Mouse (Mus musculus): ENCODE measurements around the gene Fam196a.

Fam196a gene

DNA sequence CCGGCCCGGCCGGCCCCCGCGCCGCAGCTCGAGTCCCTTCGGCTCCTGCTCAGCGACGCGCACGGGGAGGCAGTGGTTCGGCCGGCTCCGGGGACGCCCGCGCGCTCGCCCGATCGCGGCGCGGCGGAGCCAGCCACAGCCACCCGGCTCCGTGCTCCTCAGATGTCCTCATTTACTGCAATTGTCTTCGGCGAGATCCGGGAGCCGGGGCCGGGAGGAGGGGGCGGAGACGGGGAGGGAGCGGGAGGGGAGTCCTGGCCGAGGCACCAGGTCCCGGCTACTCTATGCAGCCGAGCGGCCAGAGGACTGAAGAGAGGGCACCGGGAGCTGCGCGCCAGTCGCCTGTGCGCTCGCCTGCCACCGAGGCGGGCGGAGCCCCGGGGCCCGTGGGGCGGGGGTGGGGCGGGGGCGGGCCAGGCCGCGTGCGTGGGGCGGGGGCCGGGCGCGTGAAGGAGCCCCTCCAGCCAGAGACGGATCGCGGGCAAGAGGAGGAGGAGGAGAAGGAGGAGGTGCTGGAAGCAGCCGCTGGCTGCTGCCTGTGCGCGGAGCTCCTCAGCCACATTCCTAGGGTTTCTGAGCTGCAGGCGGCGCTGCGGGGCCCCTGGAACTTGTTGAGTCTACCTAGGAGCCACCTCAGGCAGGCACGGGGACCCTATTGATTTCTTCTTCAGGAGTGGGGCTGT lies at the start of gene Fam196a:
Gene Fam196a (minus strand): TSS at position 504 of the 683 bp plus-strand sequence.
- DNase-seq (ENCODE audit: low read depth), result no peak

DNA sequence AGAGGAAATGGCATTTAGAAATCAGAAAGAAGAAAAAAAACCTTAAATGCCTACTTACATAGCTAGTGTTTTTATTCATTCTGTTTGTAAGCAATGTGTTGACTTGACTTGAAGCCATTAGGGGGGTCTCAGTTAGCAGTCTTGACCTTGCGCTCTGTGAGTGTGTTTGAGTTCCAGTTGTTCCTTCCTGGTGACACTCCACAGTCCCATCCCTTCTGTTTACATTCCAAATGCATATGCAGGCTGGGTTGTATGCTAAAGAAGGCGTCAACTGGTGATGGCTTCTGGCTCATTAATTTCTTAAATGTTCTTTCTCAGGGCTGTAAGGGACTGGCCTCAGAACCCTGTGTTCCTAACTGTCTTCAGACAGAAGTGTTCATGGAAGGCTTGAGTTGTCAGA lies 23.4 kb upstream of the Fam196a start:
- DNase-seq (ENCODE audit: low read depth), result no peak

DNA sequence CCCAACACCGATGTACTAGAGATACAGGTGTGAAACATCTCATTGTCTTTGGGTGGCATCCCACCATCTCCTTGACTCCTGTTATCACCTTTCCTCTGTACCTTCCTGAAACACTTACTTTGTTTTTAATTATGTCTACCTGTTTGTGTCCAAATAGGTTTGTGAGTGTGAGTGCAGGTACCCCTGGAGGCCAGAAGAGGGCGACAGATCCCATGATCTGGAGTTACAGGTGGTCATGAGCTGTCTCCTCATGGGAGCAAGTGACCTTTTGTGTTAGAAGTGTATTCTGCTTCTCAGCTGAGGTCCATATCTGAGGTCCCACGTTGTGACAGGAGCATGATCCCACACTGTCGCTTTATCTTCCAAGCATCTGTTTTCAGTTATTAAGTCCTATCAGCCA lies 22.6 kb upstream of the Fam196a start:
- peak; percentile 9 for DNase-seq (ENCODE audit: low read depth)

DNA sequence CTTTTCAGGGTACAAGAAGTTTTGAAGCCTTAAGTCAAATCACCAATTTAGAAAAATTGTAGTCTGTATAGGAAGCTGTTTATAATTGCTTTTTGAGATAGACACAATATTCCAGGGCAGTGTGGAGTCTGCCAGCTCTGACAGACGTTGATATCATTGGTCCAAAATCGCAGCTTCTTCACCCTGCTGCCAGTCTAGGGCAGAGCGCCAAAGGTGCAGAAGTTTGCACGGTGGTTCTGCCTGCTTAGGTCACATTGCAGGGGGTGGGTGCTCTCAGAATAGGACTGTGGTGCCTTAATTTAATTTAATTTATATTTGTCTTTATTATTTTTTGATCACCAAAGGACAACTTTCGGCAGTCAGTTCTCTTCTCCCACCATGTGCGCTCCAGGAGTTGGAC lies 20.9 kb upstream of the Fam196a start:
- DNase-seq (ENCODE audit: low read depth), result no peak

DNA sequence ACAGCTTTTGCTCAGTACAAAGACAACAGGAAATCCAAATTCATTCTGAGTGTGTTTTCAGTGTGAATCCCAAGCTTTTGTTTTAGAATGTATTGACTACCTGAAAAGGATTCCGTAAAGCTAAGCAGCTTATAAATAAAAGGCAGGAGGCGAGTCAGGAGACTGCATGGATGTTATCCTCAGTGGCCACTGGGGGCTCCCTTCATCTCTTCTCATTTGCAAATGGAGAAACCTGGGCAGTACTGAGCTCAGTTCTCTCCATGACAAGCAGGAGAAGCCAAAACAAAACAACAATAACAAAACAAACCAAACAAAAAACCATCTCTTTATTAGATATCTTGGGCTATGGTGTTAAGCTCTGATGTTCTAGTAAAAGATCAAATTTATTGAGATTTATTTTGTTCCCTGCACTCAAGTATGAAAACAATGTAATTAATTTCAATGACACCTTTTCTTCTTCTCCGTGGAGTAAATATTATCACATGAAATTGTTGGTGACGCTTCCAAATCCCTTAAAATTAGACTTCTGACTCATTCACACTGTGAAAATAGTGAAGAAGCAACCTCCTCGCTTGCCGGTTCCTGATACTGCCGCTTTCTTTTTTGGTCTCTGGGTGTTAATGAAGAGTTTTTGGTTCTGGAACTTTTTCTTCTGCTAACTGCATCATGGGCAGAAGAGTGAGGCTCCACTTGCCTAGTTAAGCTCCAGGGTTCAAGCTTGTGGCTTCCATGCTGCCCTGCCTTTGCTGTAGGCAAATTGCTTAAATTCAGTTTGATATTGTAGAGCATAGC lies 7.9 kb upstream of the Fam196a start:
- DNase-seq (ENCODE audit: low read depth), result peak; percentile 4

DNA sequence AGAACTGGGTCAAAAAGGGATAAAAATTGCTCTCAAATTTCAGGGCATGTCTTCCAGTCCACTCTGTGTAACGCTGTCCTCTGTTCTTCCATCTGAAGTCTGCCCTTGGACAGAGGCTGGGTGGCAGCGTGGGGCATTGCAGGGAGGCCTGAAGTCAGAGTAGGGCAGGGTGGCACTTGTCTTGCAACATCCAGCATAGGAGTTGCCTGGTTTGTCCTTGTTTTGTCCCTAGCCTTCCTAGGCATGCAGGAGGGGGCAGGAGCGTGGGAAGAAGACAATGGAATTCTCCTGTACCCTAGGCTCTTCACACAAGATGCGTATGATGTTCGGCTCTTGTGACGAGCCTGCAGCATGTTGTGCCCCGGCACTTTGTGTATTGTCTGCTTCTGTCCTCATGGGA lies 5.5 kb upstream of the Fam196a start:
- no peak for DNase-seq (ENCODE audit: low read depth)

DNA sequence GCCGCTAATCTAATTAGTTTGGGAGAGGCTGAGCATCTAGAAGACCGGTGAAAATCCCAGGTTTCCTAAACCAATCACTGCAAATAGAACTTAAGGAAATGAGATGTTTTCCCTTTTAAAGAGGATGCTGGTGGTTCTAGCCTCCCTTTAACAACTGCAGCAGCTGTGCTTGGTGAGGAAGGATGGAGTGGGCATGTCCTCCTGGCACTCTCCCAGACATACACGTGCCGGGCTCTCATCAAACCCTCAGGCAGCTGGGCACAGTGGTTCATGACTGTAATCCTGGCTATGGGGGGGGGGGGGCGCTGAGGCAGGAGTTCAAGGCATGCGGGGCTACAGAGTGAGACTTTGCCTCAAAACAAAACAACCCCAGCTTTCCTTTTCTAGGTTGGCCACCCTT lies 4.8 kb upstream of the Fam196a start:
- no peak for DNase-seq (ENCODE audit: low read depth)

DNA sequence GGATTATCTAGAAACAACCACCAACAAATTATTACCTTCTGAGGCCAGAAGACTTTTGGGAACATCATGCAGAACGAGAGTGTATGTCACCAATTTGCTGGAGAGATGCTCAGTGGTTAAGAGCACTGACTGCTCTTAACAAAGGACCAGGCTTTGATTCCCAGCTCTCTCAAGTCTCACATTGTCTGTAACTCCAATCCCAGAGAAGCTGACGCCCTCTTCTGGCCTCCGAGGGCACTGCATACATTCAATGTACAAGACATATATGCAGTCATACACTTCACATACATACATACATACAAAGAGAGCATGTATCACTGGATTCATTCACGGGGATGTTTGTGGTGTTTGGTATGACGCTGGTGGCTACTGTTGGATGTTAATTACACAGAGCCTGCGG lies 3.7 kb upstream of the Fam196a start:
- no peak for DNase-seq (ENCODE audit: low read depth)

DNA sequence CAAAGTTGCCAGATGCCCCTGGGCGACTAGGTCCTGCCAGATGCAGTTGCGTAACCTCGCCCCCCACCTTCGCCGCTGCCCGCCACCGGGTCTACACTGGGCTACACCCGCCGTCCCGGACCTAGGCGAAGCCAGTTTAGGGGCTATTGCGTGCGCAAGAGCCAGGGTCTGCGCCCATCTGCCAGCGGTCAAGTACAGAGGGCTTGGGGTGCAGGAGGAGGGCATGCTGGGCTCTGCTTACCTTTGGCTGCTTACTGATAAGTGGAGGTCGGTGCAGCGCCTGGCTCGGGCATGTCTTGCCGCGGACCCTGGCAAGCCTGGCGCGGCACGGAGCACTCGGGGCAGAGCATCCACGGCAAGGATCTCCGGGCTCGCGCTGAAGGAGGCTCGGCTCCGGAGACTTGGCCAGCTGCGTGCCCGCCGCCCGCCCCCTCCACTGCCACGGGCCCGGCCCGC lies 731 bp downstream of the Fam196a start:
- DNase-seq (ENCODE audit: low read depth), result no peak

DNA sequence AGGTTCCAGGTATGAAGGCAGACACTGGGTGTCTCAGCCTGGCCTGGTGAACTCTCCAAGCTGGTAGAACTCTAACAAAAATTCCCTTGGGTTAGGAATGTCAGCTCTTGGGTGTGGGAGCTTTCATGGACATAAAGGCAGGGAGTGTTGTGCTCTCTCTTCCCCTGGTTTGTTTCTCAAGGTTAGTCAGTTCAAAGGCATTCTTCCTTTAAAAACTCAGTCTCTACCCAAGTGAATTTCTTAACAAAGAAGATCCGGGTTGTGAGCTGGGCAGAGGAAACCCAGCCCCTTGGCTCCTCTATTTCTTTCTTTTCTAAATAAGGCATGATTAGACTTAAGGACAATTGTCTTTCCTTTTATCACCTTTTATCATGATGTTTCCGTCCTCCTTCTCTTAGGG lies 6.3 kb downstream of the Fam196a start:
- no peak for DNase-seq (ENCODE audit: low read depth)

DNA sequence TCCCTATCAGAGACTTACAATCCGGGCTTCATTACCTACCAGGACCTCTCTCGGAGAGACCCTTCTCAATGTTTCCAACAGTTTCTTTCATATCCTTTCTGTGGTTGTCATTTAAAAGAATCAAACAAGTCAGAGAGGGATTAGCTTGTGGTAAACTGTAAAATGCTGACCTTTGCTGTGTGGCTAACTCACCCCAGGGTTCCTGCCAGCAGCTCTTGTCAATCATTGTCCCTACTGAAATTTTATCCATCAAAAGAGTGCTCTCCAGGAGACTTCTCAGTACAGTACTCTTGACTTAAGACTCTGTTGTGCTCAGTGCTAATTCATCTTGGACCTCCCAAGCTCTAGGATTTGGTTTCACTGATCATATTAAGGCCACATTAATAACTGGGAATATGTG lies 36.2 kb downstream of the Fam196a start:
- DNase-seq (ENCODE audit: low read depth), result no peak

DNA sequence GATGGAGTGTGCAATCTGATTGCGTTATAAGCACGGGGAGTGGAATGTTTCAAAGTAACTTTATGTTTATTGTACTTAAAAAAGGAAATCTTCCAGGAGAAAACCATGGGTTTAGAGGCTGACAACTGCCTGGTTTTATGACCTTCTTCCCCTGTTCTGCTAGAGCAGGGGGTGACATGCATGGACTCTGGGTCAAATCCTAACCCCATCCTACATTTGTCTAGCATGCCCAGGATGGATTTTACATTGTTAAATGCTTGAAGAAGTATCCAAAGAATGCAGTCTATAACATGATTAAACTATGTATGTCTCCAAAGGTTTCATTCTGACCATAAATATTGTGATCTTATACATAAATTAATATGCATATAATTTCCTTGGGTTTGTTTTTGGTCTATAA lies 38.8 kb downstream of the Fam196a start:
- DNase-seq (ENCODE audit: low read depth), result no peak

DNA sequence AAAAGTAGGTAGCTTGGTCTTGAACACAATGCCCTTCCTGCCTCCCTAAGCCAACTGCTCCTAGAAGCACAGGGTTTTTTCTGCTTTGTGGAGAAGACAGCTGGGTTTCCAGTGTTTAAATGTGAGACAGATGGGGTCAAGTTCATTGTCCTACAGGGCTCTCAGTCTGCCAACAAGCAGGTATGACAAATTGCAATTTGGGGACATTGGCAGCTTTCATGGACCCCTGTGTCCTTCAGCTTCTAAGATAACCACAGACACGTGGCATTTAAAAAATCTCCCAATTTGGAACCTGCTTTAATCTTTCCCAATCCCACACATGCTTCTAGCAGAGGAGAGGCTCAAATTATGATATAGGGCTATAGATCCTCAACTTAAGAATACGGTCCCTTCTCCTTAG lies 43.6 kb downstream of the Fam196a start:
- no peak for DNase-seq (ENCODE audit: low read depth)

DNA sequence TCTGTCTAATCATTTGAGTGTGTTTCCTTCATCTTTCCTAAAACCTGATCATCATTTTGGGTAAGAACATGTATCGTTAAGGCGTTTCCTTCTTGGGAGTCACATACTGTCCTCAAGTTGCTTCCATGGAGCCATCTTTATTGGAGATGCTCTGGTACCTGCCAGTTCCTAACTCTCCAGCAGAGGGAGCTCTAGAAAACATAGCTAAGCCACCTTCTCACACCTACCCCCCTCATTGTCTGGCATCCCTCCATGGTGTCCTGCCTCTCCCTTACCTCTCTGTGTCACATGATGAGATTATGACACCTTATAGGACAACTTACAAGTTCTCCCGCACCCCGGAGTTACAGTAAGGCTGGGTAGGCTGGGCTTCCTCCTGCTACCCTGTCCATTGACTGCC lies 45.3 kb downstream of the Fam196a start:
- DNase-seq (ENCODE audit: low read depth), result peak; percentile 26

DNA sequence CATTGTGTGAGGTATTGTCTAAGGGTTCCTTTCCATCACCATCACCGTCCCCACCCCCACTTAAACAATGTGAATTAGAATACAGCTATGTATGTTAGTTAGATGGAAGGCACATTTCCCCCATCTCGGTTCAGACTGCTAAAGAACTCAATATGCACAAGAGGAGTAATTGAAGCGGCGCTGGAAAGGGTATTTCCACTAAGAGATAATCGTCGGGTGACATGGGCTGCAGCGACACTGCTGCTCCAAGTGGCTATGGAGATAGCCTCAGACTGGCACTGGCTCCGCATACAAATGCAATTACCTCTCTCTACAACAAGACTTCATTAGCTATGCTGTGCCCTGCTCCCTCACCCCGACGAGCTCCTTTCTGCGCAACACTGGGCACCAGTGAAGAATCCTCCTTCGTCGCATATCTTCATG lies 45.8 kb downstream of the Fam196a start:
- no peak for DNase-seq (ENCODE audit: low read depth)

DNA sequence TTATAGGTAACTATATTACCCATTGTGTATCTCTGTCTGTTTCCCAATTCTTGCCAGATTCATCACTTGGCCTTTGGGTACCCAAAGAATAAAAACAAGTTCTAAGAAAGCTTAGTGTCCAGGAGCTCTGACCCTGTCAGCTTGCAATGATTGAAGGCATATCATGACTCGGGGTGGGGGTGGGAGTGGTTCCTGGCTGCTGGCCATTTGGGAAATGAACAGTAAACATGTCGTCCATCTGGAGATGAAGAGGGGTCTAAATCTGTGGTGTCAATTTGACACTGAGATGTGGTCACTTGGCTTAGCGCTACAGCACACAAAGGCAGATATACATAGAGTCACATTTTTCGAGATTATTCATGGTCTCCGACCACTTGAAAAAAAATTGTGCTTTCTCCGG lies 54.7 kb downstream of the Fam196a start:
- peak; percentile 5 for DNase-seq (ENCODE audit: low read depth)

DNA sequence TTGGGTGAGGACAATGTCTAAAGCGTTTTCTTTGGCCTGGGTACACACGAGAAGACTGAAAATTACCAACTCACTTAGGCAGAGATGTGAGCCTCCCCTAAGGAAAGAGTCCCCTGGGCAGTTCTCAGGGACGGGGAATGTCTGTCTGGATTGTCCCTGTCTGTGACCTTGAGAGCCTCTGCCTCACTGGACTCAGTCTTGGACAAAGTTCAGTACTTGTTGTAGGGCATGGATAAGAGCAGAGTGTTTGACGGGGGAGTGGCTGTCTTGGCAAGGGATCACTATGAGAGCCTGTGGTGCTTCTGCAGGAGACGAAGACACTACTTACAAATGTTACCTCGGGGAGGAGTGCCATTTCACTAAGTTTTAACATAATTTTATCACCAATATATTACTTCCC lies 57.8 kb downstream of the Fam196a start:
- no peak for DNase-seq (ENCODE audit: low read depth)

DNA sequence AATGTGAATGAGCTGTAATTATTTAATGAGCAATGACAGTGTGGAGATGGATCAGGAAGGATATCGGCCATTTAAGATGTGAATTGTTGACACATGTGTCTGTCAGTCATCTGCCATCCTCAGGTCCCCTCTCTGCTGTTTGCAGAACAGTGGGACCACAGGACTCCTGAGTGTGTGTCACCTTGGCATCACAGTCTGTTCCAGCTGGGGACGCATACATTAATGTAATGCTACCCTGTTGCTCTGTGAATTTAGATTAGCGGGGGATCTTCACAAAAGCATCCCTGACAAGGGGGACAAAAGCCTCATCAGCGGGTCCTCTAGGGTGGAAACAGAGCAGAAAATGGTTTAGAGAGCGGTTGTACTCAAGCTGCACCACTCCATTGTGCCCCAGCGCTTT lies 59.2 kb downstream of the Fam196a start:
- no peak for DNase-seq (ENCODE audit: low read depth)

DNA sequence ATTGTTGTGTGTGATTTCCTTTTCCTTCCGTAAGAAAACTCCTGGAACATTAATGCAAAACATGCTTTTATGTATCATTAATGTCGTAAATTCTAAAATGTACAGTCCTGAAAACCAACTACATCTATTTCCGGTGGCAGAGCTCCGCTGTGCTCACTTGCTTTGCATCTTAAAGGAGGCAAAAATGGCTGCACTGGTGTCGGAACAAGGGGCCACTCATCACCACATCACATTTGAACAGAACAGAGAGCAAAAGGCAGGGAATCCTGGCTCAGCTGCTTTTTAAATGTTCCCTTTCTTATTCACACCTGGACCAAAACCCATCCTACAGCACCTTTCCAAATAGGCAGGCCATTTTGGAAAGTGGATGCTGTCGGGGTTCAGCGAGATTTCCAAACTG lies 65.2 kb downstream of the Fam196a start:
- no peak for DNase-seq (ENCODE audit: low read depth)

DNA sequence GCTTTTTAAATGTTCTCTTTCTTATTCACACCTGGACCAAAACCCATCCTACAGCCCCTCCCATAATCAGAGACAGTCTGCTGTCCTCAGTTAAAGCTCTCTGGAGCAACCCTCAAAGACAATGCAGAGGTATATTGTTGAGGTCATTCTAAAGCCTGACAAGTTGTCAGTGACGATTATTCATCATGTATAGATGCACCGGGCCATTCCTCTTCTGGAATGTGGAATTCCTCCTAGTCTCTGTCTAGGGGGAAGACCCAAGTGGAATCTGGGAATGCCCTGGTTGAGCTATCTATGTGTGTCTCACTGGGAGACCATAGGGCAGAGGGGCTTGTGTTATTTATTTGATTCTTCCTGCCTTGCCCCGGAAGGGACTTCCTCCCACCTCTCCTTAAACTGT lies 65.7 kb downstream of the Fam196a start:
- no peak for DNase-seq (ENCODE audit: low read depth)

DNA sequence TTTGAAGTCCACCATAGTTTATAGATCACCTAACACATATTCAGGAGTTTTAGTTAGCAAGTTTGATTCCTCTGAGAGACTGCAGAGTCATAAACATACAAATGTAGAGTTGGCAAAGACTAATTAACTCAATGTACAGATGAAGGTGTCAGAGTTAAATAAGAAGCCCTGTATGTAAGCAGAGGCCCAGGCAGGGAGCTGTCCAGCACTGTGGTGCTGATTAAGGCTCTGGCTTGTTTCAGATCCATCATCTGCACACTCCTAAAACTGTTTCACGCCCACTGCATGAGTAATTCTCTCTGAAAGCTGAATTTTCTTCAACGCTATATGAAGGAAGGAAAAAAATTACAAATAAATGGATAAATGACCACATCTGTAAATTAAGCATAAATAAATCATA lies 74.1 kb downstream of the Fam196a start:
- DNase-seq (ENCODE audit: low read depth), result peak; percentile 88

DNA sequence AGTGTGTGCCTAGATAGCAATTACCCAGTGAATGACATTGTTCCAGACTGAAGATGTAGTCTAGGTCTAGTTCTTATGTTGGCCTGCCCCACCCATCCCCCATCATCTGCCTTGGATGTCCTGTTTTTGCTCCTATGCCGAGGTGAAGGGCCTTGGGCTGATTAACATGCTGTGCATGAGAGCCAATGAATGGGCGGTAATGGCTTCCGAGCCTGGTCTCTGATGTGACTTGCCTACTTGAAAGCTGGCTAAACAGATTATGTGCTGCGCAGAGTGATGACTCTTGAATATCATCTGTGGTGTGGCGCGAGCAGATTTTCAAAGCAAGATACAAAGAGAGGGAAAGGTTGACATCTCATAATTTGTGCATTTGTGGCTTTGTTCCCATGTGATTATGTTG lies 76.2 kb downstream of the Fam196a start:
- DNase-seq (ENCODE audit: low read depth), result no peak

DNA sequence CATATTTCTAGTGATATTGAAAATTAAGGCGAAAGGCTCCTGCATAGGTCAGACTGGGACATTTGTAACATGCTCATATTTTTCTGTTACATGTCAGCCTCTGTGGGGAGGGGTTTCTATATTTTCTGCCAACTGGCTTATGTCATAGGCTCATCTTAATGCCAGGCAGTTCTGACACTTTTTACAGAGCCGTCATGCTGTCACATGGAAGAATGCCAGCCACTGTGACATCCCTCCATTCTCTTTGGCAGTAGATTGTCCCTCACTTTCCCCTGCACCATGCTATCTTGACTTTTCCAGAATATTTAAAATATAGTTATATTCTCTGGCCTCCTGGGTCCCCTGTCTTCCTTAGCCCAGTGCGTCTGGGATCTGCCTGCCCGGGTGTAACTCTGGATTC lies 95.5 kb downstream of the Fam196a start:
- no peak for DNase-seq (ENCODE audit: low read depth)

DNA sequence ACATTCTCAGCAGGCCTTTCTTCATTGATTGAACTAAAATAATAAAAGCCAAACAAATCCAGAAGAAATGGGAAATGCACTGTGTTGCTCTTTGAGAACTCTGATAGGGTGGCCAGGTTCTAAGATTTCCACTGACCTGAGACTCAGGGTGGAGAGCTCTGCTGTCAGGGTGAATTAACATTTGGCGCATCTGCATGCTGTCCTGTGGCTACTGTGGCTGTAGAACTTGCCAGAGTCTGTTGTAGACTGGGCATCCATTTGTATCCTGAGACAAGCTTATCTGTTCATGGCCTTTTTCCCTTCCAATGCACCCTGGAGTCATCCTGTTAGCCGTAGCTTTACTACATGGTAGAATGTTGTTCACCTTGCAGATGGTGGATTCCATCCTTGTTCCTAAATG lies 98.2 kb downstream of the Fam196a start:
- DNase-seq (ENCODE audit: low read depth), result no peak

All from NIH3T3 (cell line).